In genomic region chr13:53704104-53704503, GRCm38 (mm10) we compare ENCODE assay signal across 18 mouse cellular contexts.
"Had no signal": no experiment of that assay in that cellular context is flagged by ENCODE, and none has a peak within 500 bp of the region (broad histone marks: within the 10 kb centered on the region; RNA-seq: fewer than 3 reads in every experiment).

No protein-coding gene starts in this region.

- H3K36me3 ChIP-seq: midbrain, embryonic 10.5 days; neural tube, embryonic 13.5 days; neural tube, embryonic 15.5 days had no signal

- H3K27me3 ChIP-seq: neural tube, embryonic 13.5 days; neural tube, embryonic 15.5 days had no signal

- ATAC-seq: midbrain, embryonic 16.5 days had no signal

- H3K27ac ChIP-seq: liver, embryonic 14.5 days; midbrain, embryonic 10.5 days; neural tube, embryonic 13.5 days; neural tube, embryonic 15.5 days had no signal

- H3K9me3 ChIP-seq: midbrain, embryonic 10.5 days; neural tube, embryonic 13.5 days; neural tube, embryonic 15.5 days had no signal

- DNase-seq: lung, embryonic 14.5 days; lung, postnatal 10 days; lung, postnatal 4 days; midbrain, embryonic 14.5 days; retina, postnatal 1 day; right cerebral cortex, adult 18-20 months; right cerebral cortex, postnatal 25 days; right cerebral cortex, postnatal 4 days; spleen, adult 18-20 months; thymus, adult 18-20 months; thymus, postnatal 14 days; thymus, postnatal 36 days had no signal

- H3K9ac ChIP-seq: liver, embryonic 14.5 days; lung, embryonic 14.5 days; neural tube, embryonic 13.5 days; neural tube, embryonic 15.5 days had no signal

- H3K4me1 ChIP-seq: midbrain, embryonic 10.5 days; neural tube, embryonic 13.5 days; neural tube, embryonic 15.5 days had no signal

- H3K4me2 ChIP-seq: lung, embryonic 14.5 days; neural tube, embryonic 13.5 days; neural tube, embryonic 15.5 days had no signal

- H3K4me3 ChIP-seq: midbrain, embryonic 10.5 days; myocyte; neural tube, embryonic 13.5 days; neural tube, embryonic 15.5 days had no signal
